Mouse (Mus musculus): ENCODE measurements around the gene Alkbh1. TPM values are rescaled to one million over a fixed set of nuclear protein-coding genes. Genes with fewer than 3 reads are reported as not detected.

The Alkbh1 gene
- polyA plus RNA-seq, 1 experiment from 2014 or later = 36.3 TPM

Small RNA genes within 50 kb of the gene (microRNA-seq; reads per million reads assigned to microRNA genes)
- gene Mir3068 = 60.2 reads per million, percentile 46 among the genes with 10 or more reads in this experiment

Other genes with a start within 250 kb of the Alkbh1 start
- gene Samd15, start 244.3 kb downstream of the Alkbh1 start, polyA plus RNA-seq (2014; fragmentation: Nextera tagmentation; extraction: Ambion mirVana) = 1.3 and 1.6 TPM in 2 replicates
- gene Tmed8, start 243.6 kb downstream of the Alkbh1 start, polyA plus RNA-seq (2014; fragmentation: Nextera tagmentation; extraction: Ambion mirVana) = 6.9 and 7.8 TPM in 2 replicates
- gene Noxred1, start 205.3 kb downstream of the Alkbh1 start, polyA plus RNA-seq (2014; fragmentation: Nextera tagmentation; extraction: Ambion mirVana) = 1.7 and 2.4 TPM in 2 replicates
- gene Vipas39, start 177.8 kb downstream of the Alkbh1 start, polyA plus RNA-seq (2014; fragmentation: Nextera tagmentation; extraction: Ambion mirVana) = 56.7 and 58.9 TPM in 2 replicates
- 169 and 181 TPM in 2 replicates for gene Ahsa1, start 177.5 kb downstream of the Alkbh1 start, polyA plus RNA-seq (2014; fragmentation: Nextera tagmentation; extraction: Ambion mirVana)
- gene Ism2, start 144.3 kb downstream of the Alkbh1 start, polyA plus RNA-seq (2014; fragmentation: Nextera tagmentation; extraction: Ambion mirVana) = 0.86 and 1.3 TPM in 2 replicates
- 72.0 and 72.5 TPM in 2 replicates for gene Sptlc2, start 55.7 kb downstream of the Alkbh1 start, polyA plus RNA-seq (2014; fragmentation: Nextera tagmentation; extraction: Ambion mirVana)
- 195 and 248 TPM in 2 replicates for gene Slirp, start 121 bp downstream of the Alkbh1 start, polyA plus RNA-seq (2014; fragmentation: Nextera tagmentation; extraction: Ambion mirVana)
- 101 and 102 TPM in 2 replicates for gene Snw1, start 28.3 kb upstream of the Alkbh1 start, polyA plus RNA-seq (2014; fragmentation: Nextera tagmentation; extraction: Ambion mirVana)
- gene Gm5788, start 50.7 kb upstream of the Alkbh1 start, polyA plus RNA-seq (2014; fragmentation: Nextera tagmentation; extraction: Ambion mirVana) = not detected in 2 replicates
- not detected in 2 replicates for gene Gm8300, start 70.3 kb upstream of the Alkbh1 start, polyA plus RNA-seq (2014; fragmentation: Nextera tagmentation; extraction: Ambion mirVana)
- not detected in 2 replicates for gene Oog1, start 158.7 kb upstream of the Alkbh1 start, polyA plus RNA-seq (2014; fragmentation: Nextera tagmentation; extraction: Ambion mirVana)
- not detected in 2 replicates for gene Gm4027, start 174.9 kb upstream of the Alkbh1 start, polyA plus RNA-seq (2014; fragmentation: Nextera tagmentation; extraction: Ambion mirVana)
- gene Gm16381, start 200.6 kb upstream of the Alkbh1 start, polyA plus RNA-seq (2014; fragmentation: Nextera tagmentation; extraction: Ambion mirVana) = not detected in 2 replicates